Mouse (Mus musculus) T-helper 1 cell (primary cell): ENCODE measurements around the gene Gm13043.
"Not testable (repeated sequence)": the region's sequence is repeated elsewhere in the genome, so short reads cannot be mapped to it uniquely, and the experiment has no call there.

Experiments used
- in situ Hi-C: fragments of 300-600 bp; cut with MboI, MseI; formaldehyde crosslinking; loops from one replicate; pipeline ENCODE4 v1.15.1; 2025; ENCODE audit warnings: high pct_unique_total_duplicates

Gene Gm13043

GRCm38 (mm10) chr4:143511043-143511442 lies at the start of gene Gm13043:
Gm13043 (plus strand) TSS chr4:143511343.
- in situ Hi-C loops: no loop called here

- in situ Hi-C loops: not testable (repeated sequence)
Measured at GRCm38 (mm10) chr4:143535654-143536053, 24.5 kb downstream of the Gm13043 start, which contains the start of gene Gm13040. Gm13040 (plus strand) TSS chr4:143535954.

GRCm38 (mm10) chr4:143551400-143551799 lies 40.3 kb downstream of the Gm13043 start, which contains the start of the genes BC080695 and Gm13057:
BC080695 (plus strand) TSS chr4:143551700.
Gm13057 (plus strand) TSS chr4:143551709.
- in situ Hi-C loops: not testable (repeated sequence)
